Mouse (Mus musculus) CD4-positive, CD25-positive, alpha-beta regulatory T cell (primary cell): Measurements from ENCODE around the gene Ppp1r12c. TPM values are rescaled to one million over a fixed set of nuclear protein-coding genes. Genes with fewer than 3 reads are reported as not detected.

ENCODE experiments used
- polyA plus RNA-seq: library from polyadenylated mRNA; unstranded; fragments of 100-300 nt; shearing (Covaris generic); gene quantifications from one replicate; pipeline ENCODE4 v1.2.1, GENCODE M21; 2017

The Ppp1r12c gene
- 168 TPM for polyA plus RNA-seq

GRCm38 (mm10) chr7:4501558-4502397 is at the start of gene Ppp1r12c:
Gene Ppp1r12c (minus strand): TSS chr7:4501680.

DNA sequence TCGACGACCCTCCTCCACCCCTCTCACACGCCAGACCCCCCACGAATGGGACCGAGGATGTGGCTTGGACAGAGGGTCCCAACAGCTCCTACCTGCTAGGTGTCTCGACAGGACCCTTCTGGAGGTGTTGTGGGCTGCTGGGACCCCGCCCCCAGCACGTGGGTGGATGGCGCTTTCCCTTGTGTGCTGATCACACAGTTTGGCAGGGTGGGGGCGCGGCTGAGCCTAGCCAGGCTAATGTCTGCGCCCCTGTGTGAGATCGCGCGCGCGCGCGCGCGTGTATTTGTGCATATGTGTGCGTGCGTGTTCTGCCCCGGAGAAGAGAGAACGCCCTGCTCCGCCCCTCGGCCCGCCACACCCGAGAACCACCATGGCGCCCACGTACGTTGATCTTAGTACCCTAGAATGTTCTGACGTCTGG is 45.8 kb upstream of the Ppp1r12c start, which contains the start of gene Syt5:
Gene Syt5, minus strand, starts transcription at position 321 of the 421 bp plus-strand sequence.

DNA sequence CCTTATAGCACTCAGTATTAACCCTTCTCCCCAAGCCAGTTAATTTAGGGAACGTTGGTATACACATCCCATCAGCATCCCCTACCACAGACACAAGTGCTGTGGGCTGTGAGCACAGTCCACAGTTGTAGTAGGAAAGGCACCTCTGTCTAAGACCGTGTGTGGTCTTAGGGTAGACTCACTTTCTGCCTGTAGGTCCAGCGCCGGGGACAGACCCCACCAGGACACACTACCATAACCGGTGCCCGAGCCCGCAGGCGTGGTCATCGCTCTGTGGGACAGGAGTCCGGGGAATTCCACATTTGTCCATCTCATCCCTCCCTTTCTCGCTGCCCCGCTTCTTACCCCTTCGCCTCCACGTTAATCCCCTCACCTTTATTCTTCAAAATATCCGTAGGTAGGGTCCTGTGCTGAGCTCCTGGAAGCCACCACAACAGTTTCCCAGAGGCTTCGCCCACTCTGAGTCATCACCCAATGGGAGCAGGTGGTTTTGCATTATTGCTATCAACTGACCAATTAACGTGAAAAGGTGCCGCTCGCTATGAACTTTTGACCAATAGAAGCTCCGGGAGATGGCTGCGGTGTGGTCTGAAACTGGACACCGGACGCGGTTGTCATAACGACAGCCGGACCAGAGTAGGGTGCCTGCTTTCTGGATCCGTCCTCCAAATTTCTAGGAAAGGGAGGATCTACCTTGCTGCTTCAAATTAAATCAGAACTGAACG is 30.7 kb upstream of the Ppp1r12c start, which contains the start of gene Dnaaf3:
Gene Dnaaf3, minus strand, starts transcription at position 449 of the 725 bp plus-strand sequence.

DNA sequence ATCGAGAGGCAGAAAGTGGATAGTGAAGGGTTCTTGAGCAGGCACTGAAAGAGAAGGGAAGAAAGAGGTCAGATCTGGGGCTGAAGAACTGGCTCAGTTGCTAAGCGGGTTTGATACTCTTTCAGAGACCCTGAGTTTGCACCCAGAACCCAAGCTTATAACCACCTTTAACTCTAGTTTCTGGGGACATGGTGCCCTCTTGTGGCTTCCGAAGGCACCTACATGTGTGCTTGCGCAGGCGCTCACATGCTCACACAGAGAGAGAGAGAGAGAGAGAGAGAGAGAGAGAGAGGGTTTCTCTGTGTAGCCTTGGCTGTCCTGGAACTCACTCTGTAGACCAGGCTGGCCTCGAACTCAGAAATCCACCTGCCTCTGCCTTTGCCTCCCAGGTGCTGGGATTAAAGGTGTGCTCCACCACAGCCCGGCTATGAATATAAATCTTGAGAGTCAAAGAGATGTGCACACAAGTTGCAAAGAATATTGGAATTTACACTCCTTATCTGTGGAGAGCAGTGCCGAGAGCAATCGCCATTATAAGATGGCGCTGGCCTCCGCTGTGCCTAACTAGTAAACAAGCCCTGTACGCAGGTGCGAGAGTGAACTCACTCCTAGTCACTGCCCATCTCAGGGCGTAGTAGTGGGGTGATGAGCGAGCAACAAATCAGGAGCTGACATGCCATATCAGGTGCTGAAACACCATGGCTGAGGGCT is 22.9 kb upstream of the Ppp1r12c start, which contains the start of gene Tnni3:
Gene Tnni3, minus strand, starts transcription at position 18 of the 711 bp plus-strand sequence.

GRCm38 (mm10) chr7:4516332-4517050 is 15.0 kb upstream of the Ppp1r12c start, which contains the start of gene Tnnt1:
Gene Tnnt1 (minus strand): TSS chr7:4516382.

GRCm38 (mm10) chr7:4460576-4461434 is 40.7 kb downstream of the Ppp1r12c start, which contains the start of gene Eps8l1:
Gene Eps8l1 (plus strand): TSS chr7:4460674.

DNA sequence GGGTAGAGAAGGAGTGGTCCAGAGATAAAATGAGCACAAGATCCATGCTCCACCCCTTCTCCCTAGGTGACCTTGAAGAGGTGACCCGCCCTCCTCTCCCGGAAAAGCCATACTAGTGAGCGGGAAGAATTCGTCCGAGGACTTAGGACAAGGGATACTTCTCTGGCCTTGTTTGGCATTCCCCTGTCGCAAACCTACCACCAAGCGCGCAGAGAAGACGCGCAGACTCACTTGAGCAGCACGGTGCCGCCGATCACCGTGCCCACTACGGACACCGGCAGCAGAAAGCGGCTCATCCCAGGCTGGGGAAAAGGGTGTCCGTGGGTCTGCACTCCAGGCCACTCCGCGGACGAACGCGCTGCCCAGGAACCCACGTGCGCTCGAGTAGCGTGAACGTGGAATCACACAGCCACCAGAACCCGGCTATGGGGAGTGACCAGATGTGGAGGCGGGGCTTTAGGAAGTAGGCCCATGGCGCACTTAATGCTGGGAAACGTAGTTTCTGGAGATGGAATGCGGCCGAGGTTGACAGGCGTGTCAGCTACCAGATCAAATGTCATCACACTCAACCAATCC is 56.2 kb downstream of the Ppp1r12c start, which contains the start of gene Rdh13:
Gene Rdh13, minus strand, starts transcription at position 434 of the 576 bp plus-strand sequence.

Other genes starting within 250 kb of the Ppp1r12c start
- gene Ncr1, start 164.0 kb downstream of the Ppp1r12c start, polyA plus RNA-seq, result not detected
- gene Gp6, start 103.9 kb downstream of the Ppp1r12c start, polyA plus RNA-seq, result not detected
- 4.9 TPM for gene Rdh13, start 56.0 kb downstream of the Ppp1r12c start, polyA plus RNA-seq
- gene Eps8l1, start 41.0 kb downstream of the Ppp1r12c start, polyA plus RNA-seq, result 20.0 TPM
- 5.3 TPM for gene Tnnt1, start 14.7 kb upstream of the Ppp1r12c start, polyA plus RNA-seq
- 0.47 TPM for gene Tnni3, start 22.5 kb upstream of the Ppp1r12c start, polyA plus RNA-seq
- 0.39 TPM for gene Dnaaf3, start 30.8 kb upstream of the Ppp1r12c start, polyA plus RNA-seq
- 0.16 TPM for gene Syt5, start 45.9 kb upstream of the Ppp1r12c start, polyA plus RNA-seq
- not detected for gene Ptprh, start 102.4 kb upstream of the Ppp1r12c start, polyA plus RNA-seq
- gene Tmem86b, start 129.7 kb upstream of the Ppp1r12c start, polyA plus RNA-seq, result 11.1 TPM
- 300 TPM for gene Ppp6r1, start 157.3 kb upstream of the Ppp1r12c start, polyA plus RNA-seq
- 77.3 TPM for gene Hspbp1, start 183.4 kb upstream of the Ppp1r12c start, polyA plus RNA-seq
- gene Brsk1, start 188.9 kb upstream of the Ppp1r12c start, polyA plus RNA-seq, result not detected
- 0.11 TPM for gene Tmem150b, start 223.6 kb upstream of the Ppp1r12c start, polyA plus RNA-seq
- 33.5 TPM for gene Kmt5c, start 238.4 kb upstream of the Ppp1r12c start, polyA plus RNA-seq